Mouse (Mus musculus) midbrain, embryonic 11.5 days (tissue): Measurements from ENCODE around the gene Pglyrp2. TPM values are rescaled to one million over a fixed set of nuclear protein-coding genes. Genes with fewer than 3 reads are reported as not detected.

ENCODE experiments used
- ATAC-seq: fragments of 200-750 bp; cut with Nextera tagmentation; 2 replicates; pipeline ENCODE4 v1.8.0; 2017; ENCODE audit warnings: moderate TSS enrichment, moderate library complexity; ENCODE audit not compliant: low FRiP score
- DNase-seq: peaks from one replicate; pipeline ENCODE4 v3.0.0; 2015; ENCODE audit warnings: low spot score; ENCODE audit errors: missing footprints
- H3K27ac ChIP-seq: fragments of 300-500 bp; sonication (generic); 2 replicates; pipeline ENCODE4 v1.5.1; 2014; ENCODE audit warnings: low read depth, low read length
- H3K27me3 ChIP-seq: fragments of 300-500 bp; sonication (generic); 2 replicates; pipeline ENCODE4 v1.6.1; 2014; ENCODE audit warnings: mild to moderate bottlenecking, low read length, moderate library complexity, mixed read lengths; ENCODE audit not compliant: control insufficient read depth, insufficient read depth
- H3K36me3 ChIP-seq: fragments of 300-500 bp; sonication (generic); 2 replicates; pipeline ENCODE4 v1.6.1; 2014; ENCODE audit warnings: mild to moderate bottlenecking, low read length, moderate library complexity, mixed read lengths; ENCODE audit not compliant: control insufficient read depth, insufficient read depth
- H3K4me1 ChIP-seq: fragments of 300-500 bp; sonication (generic); 2 replicates; pipeline ENCODE4 v1.6.1; 2014; ENCODE audit warnings: low read length; ENCODE audit not compliant: control insufficient read depth, insufficient read depth
- H3K4me2 ChIP-seq: fragments of 300-500 bp; sonication (generic); 2 replicates; pipeline ENCODE4 v1.6.1; 2014; ENCODE audit warnings: mild to moderate bottlenecking, moderate library complexity
- H3K4me3 ChIP-seq: fragments of 300-500 bp; sonication (generic); 2 replicates; pipeline ENCODE4 v1.5.1; 2014; ENCODE audit warnings: low read depth, low read length
- H3K9ac ChIP-seq: fragments of 300-500 bp; sonication (generic); 2 replicates; pipeline ENCODE4 v1.6.1; 2014; ENCODE audit warnings: low read length
- H3K9me3 ChIP-seq: fragments of 300-500 bp; sonication (generic); 2 replicates; pipeline ENCODE4 v1.6.1; 2016; ENCODE audit warnings: low read length; ENCODE audit not compliant: control insufficient read depth
- WGBS: fragments of 180-500 bp; shearing (Covaris S2); extraction: QIAGEN DNeasy Blood & Tissue Kit; methylation state at CpG from one replicate; pipeline ENCODE4 v1.1.7; 2014; 5-methylcytosine and 5-hydroxymethylcytosine counted together
- polyA plus RNA-seq: library from polyadenylated mRNA; unstranded; fragments of >200 nt; fragmentation: Nextera tagmentation; extraction: Ambion mirVana; gene quantifications from 2 replicates; pipeline ENCODE4 v1.2.1, GENCODE M21; 2014

The Pglyrp2 gene
- polyA plus RNA-seq, 1 experiment from 2014 or later: not detected

DNA sequence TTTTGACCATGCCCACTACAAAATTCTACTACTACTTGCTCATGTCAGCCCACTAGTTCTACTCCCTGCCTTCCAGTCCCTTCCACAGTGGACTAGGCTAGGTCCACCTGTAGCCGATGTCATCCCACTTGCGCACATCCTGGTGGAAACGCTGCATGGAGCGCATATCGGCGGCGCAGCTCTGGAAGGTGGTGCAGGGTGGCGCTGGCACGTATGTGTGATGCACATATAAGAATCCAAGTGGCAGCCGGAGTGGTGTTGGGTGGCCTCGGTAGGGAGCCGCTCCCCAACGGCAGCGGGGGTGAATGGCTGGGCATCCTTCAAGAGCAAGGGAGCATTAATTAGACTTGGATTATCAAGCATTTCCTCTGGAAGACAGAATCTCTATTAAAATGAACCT is 7.2 kb downstream of the Pglyrp2 start:
- WGBS: 92% methylated on average over 14 of the region's 14 CpGs

DNA sequence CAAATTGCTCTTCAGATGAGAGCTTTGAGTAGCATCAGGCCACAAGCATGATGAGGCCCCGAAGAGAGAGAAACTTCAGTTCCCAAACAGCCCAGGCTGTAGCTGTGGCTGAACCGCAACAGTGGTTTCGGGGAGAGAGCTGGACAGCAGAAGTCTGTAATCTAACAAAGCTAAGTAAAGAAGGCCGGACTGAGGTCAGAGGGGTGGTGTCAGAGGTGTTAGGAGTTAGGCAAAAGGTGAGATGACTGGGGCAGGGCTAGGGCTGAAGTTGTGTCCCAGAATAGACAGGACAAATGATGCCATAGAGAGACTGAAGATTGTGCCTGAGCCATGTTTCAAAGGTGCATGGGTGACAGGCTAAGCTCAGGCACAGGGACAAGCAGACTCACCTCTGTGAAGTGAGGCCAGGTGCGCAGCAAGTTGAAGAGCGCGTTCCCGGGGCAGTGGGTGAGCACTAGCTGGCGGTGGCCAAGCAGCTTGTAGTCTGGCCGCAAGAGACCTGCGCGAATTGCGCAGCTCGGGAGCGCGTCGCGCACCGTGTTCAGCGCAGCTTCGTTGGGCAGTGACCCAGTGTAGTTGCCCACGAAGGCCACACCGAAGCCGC is 8.4 kb downstream of the Pglyrp2 start:
- WGBS: 47% methylated on average over 24 of the region's 24 CpGs
- H3K9ac ChIP-seq: no peak overlapping the region
- ATAC-seq (no peak), DNase-seq (no peak)
- no peak overlapping the region for H3K4me3 ChIP-seq
- no peak overlapping the region for H3K4me2 ChIP-seq
- no peaks in the 10 kb centered on the region for H3K36me3 ChIP-seq
- H3K9me3 ChIP-seq: no peaks in the 10 kb centered on the region
- no peak overlapping the region for H3K27ac ChIP-seq
- H3K4me1 ChIP-seq: no peaks in the 10 kb centered on the region
- peaks cover 3% of the 10 kb centered on the region; the same call in 1 of the 2 replicates for H3K27me3 ChIP-seq

More for the DNA sequence above, 7.2 kb downstream of the Pglyrp2 start:
- Histone ChIP-seq H3K4me2 (no peak overlapping the region), H3K27ac (no peak overlapping the region), H3K4me3 (no peak overlapping the region), H3K9me3 (no peaks in the 10 kb centered on the region), H3K36me3 (no peaks in the 10 kb centered on the region), H3K9ac (no peak overlapping the region), H3K27me3 (peaks cover 3% of the 10 kb centered on the region; the same call in 1 of the 2 replicates), H3K4me1 (no peaks in the 10 kb centered on the region)
- ATAC-seq (no peak), DNase-seq (no peak)

DNA sequence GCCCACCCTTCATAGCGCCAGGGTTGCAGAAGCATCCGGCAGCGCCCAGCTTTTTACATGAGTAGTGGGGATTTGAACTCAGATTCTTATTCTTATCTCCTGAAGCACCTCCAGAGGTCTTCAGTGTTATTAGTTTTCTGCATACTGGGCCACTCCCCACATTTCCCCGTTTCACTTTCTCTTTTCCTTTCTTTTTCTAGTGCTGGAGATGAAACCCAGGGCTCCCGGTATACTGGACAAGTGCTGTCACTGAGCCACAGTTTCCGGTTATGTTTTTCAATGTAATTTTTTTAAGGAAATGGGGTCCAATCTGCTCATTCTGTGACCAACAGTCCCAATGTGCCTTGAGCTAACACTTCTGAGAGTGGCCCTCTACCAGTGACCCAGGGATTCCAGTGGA is 12.1 kb downstream of the Pglyrp2 start:
- Histone ChIP-seq H3K9ac (no peak overlapping the region), H3K27me3 (peaks cover 3% of the 10 kb centered on the region; the same call in 1 of the 2 replicates), H3K27ac (no peak overlapping the region), H3K4me1 (no peaks in the 10 kb centered on the region), H3K4me3 (no peak overlapping the region), H3K4me2 (no peak overlapping the region), H3K9me3 (no peaks in the 10 kb centered on the region), H3K36me3 (no peaks in the 10 kb centered on the region)
- no peak for ATAC-seq
- no peak for DNase-seq
- WGBS: 89% methylated on average over 6 of the region's 6 CpGs

DNA sequence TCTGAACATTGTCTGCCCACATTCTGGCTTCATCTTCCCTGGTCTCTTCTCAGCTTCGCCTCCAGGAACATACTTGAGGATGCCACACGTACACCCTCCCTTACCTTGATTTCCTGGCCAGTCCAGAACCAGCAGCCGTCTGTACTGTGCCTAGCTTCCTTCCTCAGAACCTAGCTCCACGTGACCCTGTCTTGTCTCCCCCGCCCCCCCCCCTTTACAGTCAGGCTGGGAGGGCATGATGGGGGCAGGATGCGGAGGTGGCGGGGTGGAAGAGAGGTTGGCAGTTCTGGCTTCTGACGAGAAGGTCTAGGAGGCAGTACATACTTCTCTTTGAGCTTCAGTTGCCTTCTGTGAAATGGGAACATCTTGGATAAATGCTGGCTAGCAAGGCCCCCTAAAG is 20.6 kb downstream of the Pglyrp2 start, which contains the start of gene Rasal3:
Rasal3 (minus strand) TSS at position 167 of the 400 bp plus-strand sequence.
- no peaks in the 10 kb centered on the region; the same call in 1 of the 2 replicates for H3K27me3 ChIP-seq
- no peak within 1 kb of the TSS for H3K4me2 ChIP-seq
- DNase-seq: no peak
- no peak for ATAC-seq
- no peak within 1 kb of the TSS for H3K27ac ChIP-seq
- H3K4me1 ChIP-seq: no peaks in the 10 kb centered on the region
- no peak within 1 kb of the TSS for H3K4me3 ChIP-seq
- no peaks in the 10 kb centered on the region for H3K9me3 ChIP-seq
- 76% methylated on average over 8 of the region's 8 CpGs for WGBS
- no peak within 1 kb of the TSS for H3K9ac ChIP-seq
- H3K36me3 ChIP-seq: no peaks in the 10 kb centered on the region

DNA sequence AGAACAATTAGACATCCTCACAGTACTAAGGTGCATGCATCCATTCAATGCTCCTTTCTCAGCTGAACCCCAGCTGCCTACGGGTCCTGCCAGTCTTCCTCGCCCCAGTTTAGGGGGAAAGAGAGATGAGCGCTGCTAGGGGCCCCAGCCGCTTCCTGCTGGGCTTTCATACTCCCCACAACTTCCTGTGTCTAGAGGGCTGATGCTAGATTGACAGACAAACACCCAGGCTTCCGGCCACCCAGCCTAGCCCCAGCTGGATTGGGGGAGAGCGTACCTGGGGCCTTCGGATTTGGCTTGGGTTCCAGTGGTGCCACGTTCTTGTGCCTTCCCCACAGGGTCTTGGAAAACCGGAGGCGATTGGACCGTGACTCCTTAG is 21.2 kb downstream of the Pglyrp2 start:
- H3K4me2 ChIP-seq: no peak overlapping the region
- no peaks in the 10 kb centered on the region for H3K9me3 ChIP-seq
- no peak overlapping the region for H3K27ac ChIP-seq
- no peak for DNase-seq
- no peak overlapping the region for H3K4me3 ChIP-seq
- H3K36me3 ChIP-seq: no peaks in the 10 kb centered on the region
- peaks cover 5% of the 10 kb centered on the region for H3K27me3 ChIP-seq
- H3K9ac ChIP-seq: no peak overlapping the region
- WGBS: 77% methylated on average over 11 of the region's 11 CpGs
- no peaks in the 10 kb centered on the region for H3K4me1 ChIP-seq
- ATAC-seq: no peak

DNA sequence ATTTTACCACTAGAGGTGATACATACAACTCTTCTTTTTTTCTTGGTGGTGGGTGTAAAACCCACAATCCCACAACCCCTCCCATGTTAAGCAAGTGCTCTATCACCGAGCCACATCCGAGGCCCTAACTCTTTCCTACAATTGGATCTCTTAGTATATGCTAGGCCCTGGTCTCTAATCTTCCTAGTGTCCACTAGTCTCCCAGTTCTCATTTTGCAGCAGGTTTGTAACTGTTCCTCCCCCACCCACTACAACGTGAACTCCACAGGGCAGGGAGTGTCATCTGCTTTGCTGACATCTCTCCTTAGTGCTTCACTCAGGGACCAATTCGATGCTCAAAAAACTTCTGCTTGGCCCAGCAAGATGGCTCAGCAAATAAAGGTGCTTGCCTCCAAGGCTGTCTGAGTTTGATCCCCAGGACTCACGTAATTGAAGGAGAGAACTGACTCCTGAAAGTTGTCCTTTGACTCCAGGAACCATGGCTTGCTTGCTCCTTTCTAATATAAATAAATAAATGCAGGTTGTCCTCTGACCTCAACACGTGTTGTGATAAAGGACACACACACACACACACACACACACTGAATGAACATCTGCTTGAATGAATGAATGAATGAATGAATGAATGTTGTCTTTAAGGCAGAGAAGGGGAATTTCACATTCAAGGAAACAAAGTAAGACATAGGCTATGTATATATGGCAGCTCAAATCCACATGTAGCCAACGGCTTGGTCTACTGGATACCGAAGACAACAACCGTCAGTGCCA is 21.8 kb downstream of the Pglyrp2 start:
- no peaks in the 10 kb centered on the region for H3K4me1 ChIP-seq
- H3K27ac ChIP-seq: no peak overlapping the region
- DNase-seq (no peak), ATAC-seq (no peak)
- no peak overlapping the region for H3K9ac ChIP-seq
- H3K9me3 ChIP-seq: no peaks in the 10 kb centered on the region
- 85% methylated on average over 9 of the region's 9 CpGs for WGBS
- H3K4me2 ChIP-seq: no peak overlapping the region
- H3K36me3 ChIP-seq: no peaks in the 10 kb centered on the region
- no peak overlapping the region for H3K4me3 ChIP-seq
- H3K27me3 ChIP-seq: peaks cover 10% of the 10 kb centered on the region

DNA sequence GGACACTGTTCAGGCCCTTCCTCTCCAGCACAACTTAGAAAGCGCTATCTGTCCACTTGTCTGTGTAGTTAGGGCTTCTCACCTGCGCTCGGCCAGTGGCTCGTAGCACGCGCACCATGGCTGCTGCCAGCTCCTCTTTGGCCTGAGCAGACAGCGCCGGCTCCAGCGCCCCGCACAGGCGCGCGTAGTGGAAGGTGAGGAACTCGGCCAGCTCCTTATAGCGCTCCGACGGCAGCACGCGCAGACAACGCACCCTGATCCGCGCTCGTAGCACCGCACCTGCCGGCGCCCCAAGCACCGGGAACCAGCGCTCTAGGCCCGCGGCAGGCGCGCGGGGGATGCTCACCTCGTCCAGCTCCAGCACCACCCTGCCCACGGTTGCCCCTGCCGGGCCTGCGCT is 27.7 kb downstream of the Pglyrp2 start:
- H3K36me3 ChIP-seq: no peaks in the 10 kb centered on the region
- no peak for ATAC-seq
- whole genome bisulfite sequencing: 4% methylated on average over 37 of the region's 37 CpGs
- no peak for DNase-seq
- peaks cover 48% of the 10 kb centered on the region for H3K27me3 ChIP-seq
- no peaks in the 10 kb centered on the region for H3K4me1 ChIP-seq
- no peak overlapping the region for H3K4me3 ChIP-seq
- H3K4me2 ChIP-seq: peak overlapping the region; percentile 23
- no peaks in the 10 kb centered on the region for H3K9me3 ChIP-seq
- no peak overlapping the region for H3K9ac ChIP-seq
- H3K27ac ChIP-seq: no peak overlapping the region

DNA sequence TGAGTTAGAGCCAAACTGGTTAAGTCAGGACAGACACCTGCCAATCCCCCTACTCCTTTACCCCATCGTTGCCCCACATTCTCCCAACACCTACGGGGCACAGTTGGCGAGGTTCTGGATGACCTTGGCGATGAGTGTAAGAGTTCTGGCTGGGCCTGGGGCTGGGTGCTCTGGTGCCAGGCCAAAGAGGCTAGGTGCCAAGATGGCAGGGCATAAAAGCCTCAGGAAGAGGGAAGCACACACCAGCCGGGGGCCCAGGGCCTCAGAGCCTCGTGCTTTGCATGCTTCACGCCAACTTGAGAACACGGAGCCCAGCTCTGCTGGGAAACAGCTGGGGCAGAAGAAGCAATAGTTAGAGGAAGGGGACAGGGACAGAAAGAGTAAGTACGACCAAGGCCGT is 30.0 kb downstream of the Pglyrp2 start:
- H3K9me3 ChIP-seq: no peaks in the 10 kb centered on the region
- DNase-seq: no peak
- H3K4me1 ChIP-seq: no peaks in the 10 kb centered on the region
- ATAC-seq: no peak
- H3K27me3 ChIP-seq: peaks cover 53% of the 10 kb centered on the region
- no peak overlapping the region for H3K4me3 ChIP-seq
- no peak overlapping the region for H3K4me2 ChIP-seq
- no peak overlapping the region for H3K27ac ChIP-seq
- WGBS: 86% methylated on average over 10 of the region's 10 CpGs
- no peak overlapping the region for H3K9ac ChIP-seq
- H3K36me3 ChIP-seq: no peaks in the 10 kb centered on the region

DNA sequence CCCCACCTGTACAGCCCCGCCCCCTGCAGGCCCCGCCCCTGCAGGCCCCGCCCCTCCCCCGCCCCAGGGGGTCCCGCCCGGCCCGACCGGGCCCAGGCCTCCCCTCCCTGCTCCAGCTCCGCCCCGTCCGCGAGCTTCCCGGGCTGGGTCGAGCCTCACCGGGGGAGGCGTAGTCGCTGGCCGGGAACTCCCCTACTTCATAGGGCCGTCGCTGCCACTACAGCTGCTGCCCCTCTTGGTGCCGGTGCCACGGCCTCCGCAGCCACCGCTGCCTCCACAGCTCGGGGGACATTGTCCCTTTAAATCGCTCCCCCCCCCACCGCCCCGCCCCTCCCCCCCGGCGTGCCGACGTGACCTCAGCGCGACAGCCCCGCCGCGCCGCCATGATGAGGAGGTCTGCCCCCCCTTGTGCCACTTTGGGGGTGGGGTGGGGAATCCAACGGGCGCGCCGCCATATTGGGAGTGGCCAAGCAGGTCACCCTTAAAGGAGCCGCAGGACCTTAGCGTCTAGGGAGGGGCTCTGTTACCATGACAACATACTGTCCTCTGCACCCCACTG is 34.8 kb downstream of the Pglyrp2 start, which contains the start of gene Wiz:
Wiz (minus strand) TSS at position 339 of the 559 bp plus-strand sequence.
- Histone ChIP-seq H3K9ac (peak within 1 kb of the TSS; percentile 84), H3K36me3 (no peaks in the 10 kb centered on the region), H3K9me3 (no peaks in the 10 kb centered on the region), H3K27ac (no peak within 1 kb of the TSS; the same call in 1 of the 2 replicates), H3K4me2 (peak within 1 kb of the TSS; percentile 94), H3K4me1 (peaks cover 3% of the 10 kb centered on the region; the same call in 1 of the 2 replicates), H3K27me3 (peaks cover 18% of the 10 kb centered on the region), H3K4me3 (peak within 1 kb of the TSS; percentile 73)
- peak; percentile 91 for ATAC-seq
- WGBS: 2% methylated on average over 24 of the region's 44 CpGs
- peak; percentile 98 for DNase-seq
